Mouse (Mus musculus): Measurements from ENCODE around the gene Ikbke. TPM values are rescaled to one million over a fixed set of nuclear protein-coding genes. Genes with fewer than 3 reads are reported as not detected.
"Not testable (repeated sequence)": the region's sequence is repeated elsewhere in the genome, so short reads cannot be mapped to it uniquely, and the experiment has no call there.

Gene Ikbke
- 1.0 and 1.5 TPM in 2 replicates for polyA plus RNA-seq (2014; fragmentation: Nextera tagmentation; extraction: Ambion mirVana)

GRCm38 (mm10) chr1:131279456-131279776, at the start of gene Ikbke:
Gene Ikbke (minus strand): TSS chr1:131279606.
- DNase-seq (ENCODE audit: low spot score) (no peak), ATAC-seq (ENCODE audit: insufficient number of reproducible peaks, low FRiP score, low TSS enrichment, low read depth) (no peak)
- 46% methylated on average over 4 of the region's 4 CpGs for WGBS
- H3K9ac ChIP-seq (ENCODE audit: low read length) = peak within 1 kb of the TSS; percentile 17
- no peaks in the 10 kb centered on the region for H3K36me3 ChIP-seq (ENCODE audit: control insufficient read depth, insufficient read depth, low read length)
- peak within 1 kb of the TSS; percentile 26 for H3K4me2 ChIP-seq (ENCODE audit: low read depth, severe bottlenecking)
- H3K4me1 ChIP-seq (ENCODE audit: control insufficient read depth, insufficient read depth, low read length) = peaks cover 6% of the 10 kb centered on the region
- H3K27me3 ChIP-seq (ENCODE audit: control insufficient read depth, insufficient read depth, low read length) = no peaks in the 10 kb centered on the region
- H3K27ac ChIP-seq (replicated peaks; ENCODE audit: low read depth, low read length) = no peak within 1 kb of the TSS
- H3K4me3 ChIP-seq (ENCODE audit: low read depth, low read length) = no peak within 1 kb of the TSS
- no peaks in the 10 kb centered on the region for H3K9me3 ChIP-seq (ENCODE audit: control insufficient read depth, low read length)

GRCm38 (mm10) chr1:131329093-131329492, 49.7 kb upstream of the Ikbke start:
- H3K36me3 ChIP-seq (ENCODE audit: control insufficient read depth, insufficient read depth, low read length); H3K4me1 ChIP-seq (ENCODE audit: control insufficient read depth, insufficient read depth, low read length); ATAC-seq (ENCODE audit: insufficient number of reproducible peaks, low FRiP score, low TSS enrichment, low read depth); H3K4me3 ChIP-seq (ENCODE audit: low read depth, low read length); H3K27ac ChIP-seq (replicated peaks; ENCODE audit: low read depth, low read length); H3K9me3 ChIP-seq (ENCODE audit: control insufficient read depth, low read length); H3K9ac ChIP-seq (ENCODE audit: low read length); H3K4me2 ChIP-seq (ENCODE audit: low read depth, severe bottlenecking); H3K27me3 ChIP-seq (ENCODE audit: control insufficient read depth, insufficient read depth, low read length); DNase-seq (ENCODE audit: low spot score): not testable (repeated sequence)
- WGBS = 100% methylated on average over 1 of the region's 1 CpGs

DNA sequence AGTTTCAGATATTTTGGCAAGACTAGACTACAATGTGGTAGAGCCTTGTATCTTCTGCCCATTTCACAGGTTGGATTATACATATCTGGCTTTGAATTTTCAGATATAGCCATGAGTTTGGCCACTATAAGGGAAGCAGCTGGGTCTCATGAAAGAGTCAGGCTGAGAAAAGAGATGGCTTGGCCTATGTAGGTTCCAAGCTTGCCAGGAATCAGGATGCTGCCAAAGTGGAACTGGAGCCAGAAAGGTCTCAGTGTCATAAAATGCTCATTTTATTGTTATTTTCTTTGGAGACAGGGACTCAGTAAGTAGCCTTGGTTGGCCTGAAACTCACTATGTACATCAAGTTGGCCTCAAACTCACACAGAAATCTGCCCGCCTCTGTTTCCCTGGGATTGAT, 47.8 kb upstream of the Ikbke start:
- H3K4me3 ChIP-seq (ENCODE audit: low read depth, low read length) = no peak overlapping the region
- H3K9me3 ChIP-seq (ENCODE audit: control insufficient read depth, low read length) = no peaks in the 10 kb centered on the region
- H3K36me3 ChIP-seq (ENCODE audit: control insufficient read depth, insufficient read depth, low read length) = no peaks in the 10 kb centered on the region; the same call in 1 of the 2 replicates
- no peaks in the 10 kb centered on the region for H3K27me3 ChIP-seq (ENCODE audit: control insufficient read depth, insufficient read depth, low read length)
- no peak overlapping the region for H3K27ac ChIP-seq (replicated peaks; ENCODE audit: low read depth, low read length)
- H3K4me2 ChIP-seq (ENCODE audit: low read depth, severe bottlenecking) = no peak overlapping the region
- no peaks in the 10 kb centered on the region for H3K4me1 ChIP-seq (ENCODE audit: control insufficient read depth, insufficient read depth, low read length)
- no peak for DNase-seq (ENCODE audit: low spot score)
- ATAC-seq (ENCODE audit: insufficient number of reproducible peaks, low FRiP score, low TSS enrichment, low read depth) = no peak
- 92% methylated on average over 1 of the region's 1 CpGs for WGBS
- no peak overlapping the region for H3K9ac ChIP-seq (ENCODE audit: low read length)

DNA sequence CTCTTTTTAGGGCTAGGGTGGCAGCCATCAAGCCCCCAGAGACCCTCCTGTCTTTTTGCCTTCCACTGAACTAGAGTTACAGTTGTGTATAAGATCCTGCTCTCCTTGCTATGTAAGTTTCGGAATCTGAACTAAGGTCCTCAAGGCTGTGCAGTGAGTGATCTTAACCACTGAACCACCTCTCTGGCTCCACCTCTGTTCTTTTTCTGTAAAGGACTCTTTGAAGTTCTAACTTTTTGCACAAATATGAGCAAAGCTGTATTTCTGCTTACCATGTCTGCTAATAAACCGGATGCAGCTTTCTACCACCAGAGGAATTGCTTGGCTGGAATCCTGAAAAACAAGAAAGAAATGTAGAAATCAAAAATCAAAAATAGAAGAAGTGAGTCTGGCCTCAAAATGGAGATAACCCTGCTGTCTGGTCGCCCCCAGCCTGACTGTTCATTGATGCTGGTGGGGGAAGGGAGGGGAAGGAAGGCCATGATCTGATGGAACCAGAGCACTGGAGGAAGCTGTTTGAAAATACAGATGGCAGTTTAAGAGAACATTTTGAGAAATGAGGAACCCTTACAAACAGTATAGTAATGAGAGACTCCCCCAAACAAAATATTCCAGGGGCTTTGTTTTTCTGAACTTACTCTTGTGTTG, 45.5 kb upstream of the Ikbke start:
- DNase-seq (ENCODE audit: low spot score) (no peak), ATAC-seq (ENCODE audit: insufficient number of reproducible peaks, low FRiP score, low TSS enrichment, low read depth) (no peak)
- Histone ChIP-seq H3K4me2 (ENCODE audit: low read depth, severe bottlenecking) (no peak overlapping the region), H3K27me3 (ENCODE audit: control insufficient read depth, insufficient read depth, low read length) (no peaks in the 10 kb centered on the region), H3K4me1 (ENCODE audit: control insufficient read depth, insufficient read depth, low read length) (no peaks in the 10 kb centered on the region), H3K4me3 (ENCODE audit: low read depth, low read length) (no peak overlapping the region), H3K36me3 (ENCODE audit: control insufficient read depth, insufficient read depth, low read length) (no peaks in the 10 kb centered on the region; the same call in 1 of the 2 replicates), H3K9me3 (ENCODE audit: control insufficient read depth, low read length) (no peaks in the 10 kb centered on the region), H3K27ac (replicated peaks; ENCODE audit: low read depth, low read length) (no peak overlapping the region), H3K9ac (ENCODE audit: low read length) (no peak overlapping the region)
- WGBS = 87% methylated on average over 3 of the region's 3 CpGs

- H3K9ac ChIP-seq (ENCODE audit: low read length) = no peak overlapping the region
- H3K4me2 ChIP-seq (ENCODE audit: low read depth, severe bottlenecking) = no peak overlapping the region
- ATAC-seq (ENCODE audit: insufficient number of reproducible peaks, low FRiP score, low TSS enrichment, low read depth) (no peak), DNase-seq (ENCODE audit: low spot score) (no peak)
- H3K27ac ChIP-seq (replicated peaks; ENCODE audit: low read depth, low read length) = no peak overlapping the region
- H3K4me3 ChIP-seq (ENCODE audit: low read depth, low read length) = no peak overlapping the region
- H3K4me1 ChIP-seq (ENCODE audit: control insufficient read depth, insufficient read depth, low read length) = no peaks in the 10 kb centered on the region
- H3K27me3 ChIP-seq (ENCODE audit: control insufficient read depth, insufficient read depth, low read length) = no peaks in the 10 kb centered on the region
- 92% methylated on average over 3 of the region's 3 CpGs for WGBS
- no peaks in the 10 kb centered on the region for H3K36me3 ChIP-seq (ENCODE audit: control insufficient read depth, insufficient read depth, low read length)
- H3K9me3 ChIP-seq (ENCODE audit: control insufficient read depth, low read length) = no peaks in the 10 kb centered on the region
Measured at GRCm38 (mm10) chr1:131319598-131320330, 40.4 kb upstream of the Ikbke start.

DNA sequence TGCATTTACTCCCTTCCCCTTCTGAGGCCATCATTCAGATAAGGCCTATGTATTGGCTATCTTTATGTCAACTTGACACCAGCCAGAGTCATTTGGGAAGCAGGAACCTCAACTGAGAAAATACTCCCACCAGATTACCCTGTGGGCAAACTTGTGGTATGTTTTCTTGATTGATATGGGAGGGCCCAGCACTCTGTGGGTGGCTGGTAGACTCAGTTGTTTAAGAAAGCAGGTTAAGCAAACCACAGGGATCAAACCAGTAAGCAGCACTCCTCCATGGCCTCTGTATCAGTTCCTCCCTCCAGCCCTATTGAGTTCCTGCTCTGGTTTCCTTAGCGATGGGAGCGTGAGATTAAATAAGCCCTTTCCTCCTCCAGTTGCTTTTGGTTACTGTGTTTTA, 39.0 kb upstream of the Ikbke start:
- no peaks in the 10 kb centered on the region; the same call in 1 of the 2 replicates for H3K36me3 ChIP-seq (ENCODE audit: control insufficient read depth, insufficient read depth, low read length)
- WGBS = 90% methylated on average over 2 of the region's 2 CpGs
- H3K4me1 ChIP-seq (ENCODE audit: control insufficient read depth, insufficient read depth, low read length) = no peaks in the 10 kb centered on the region
- H3K4me3 ChIP-seq (ENCODE audit: low read depth, low read length) = no peak overlapping the region
- H3K27ac ChIP-seq (replicated peaks; ENCODE audit: low read depth, low read length) = no peak overlapping the region
- no peaks in the 10 kb centered on the region for H3K27me3 ChIP-seq (ENCODE audit: control insufficient read depth, insufficient read depth, low read length)
- no peak overlapping the region for H3K9ac ChIP-seq (ENCODE audit: low read length)
- DNase-seq (ENCODE audit: low spot score) (no peak), ATAC-seq (ENCODE audit: insufficient number of reproducible peaks, low FRiP score, low TSS enrichment, low read depth) (no peak)
- H3K4me2 ChIP-seq (ENCODE audit: low read depth, severe bottlenecking) = no peak overlapping the region
- no peaks in the 10 kb centered on the region for H3K9me3 ChIP-seq (ENCODE audit: control insufficient read depth, low read length)

GRCm38 (mm10) chr1:131317625-131318024, 38.2 kb upstream of the Ikbke start:
- no peak overlapping the region for H3K4me3 ChIP-seq (ENCODE audit: low read depth, low read length)
- no peaks in the 10 kb centered on the region for H3K27me3 ChIP-seq (ENCODE audit: control insufficient read depth, insufficient read depth, low read length)
- no peak overlapping the region for H3K9ac ChIP-seq (ENCODE audit: low read length)
- no peak overlapping the region for H3K4me2 ChIP-seq (ENCODE audit: low read depth, severe bottlenecking)
- DNase-seq (ENCODE audit: low spot score) (no peak), ATAC-seq (ENCODE audit: insufficient number of reproducible peaks, low FRiP score, low TSS enrichment, low read depth) (no peak)
- no peaks in the 10 kb centered on the region; the same call in 1 of the 2 replicates for H3K36me3 ChIP-seq (ENCODE audit: control insufficient read depth, insufficient read depth, low read length)
- H3K4me1 ChIP-seq (ENCODE audit: control insufficient read depth, insufficient read depth, low read length) = no peaks in the 10 kb centered on the region
- no peak overlapping the region for H3K27ac ChIP-seq (replicated peaks; ENCODE audit: low read depth, low read length)
- H3K9me3 ChIP-seq (ENCODE audit: control insufficient read depth, low read length) = no peaks in the 10 kb centered on the region
- WGBS = 90% methylated on average over 5 of the region's 5 CpGs

DNA sequence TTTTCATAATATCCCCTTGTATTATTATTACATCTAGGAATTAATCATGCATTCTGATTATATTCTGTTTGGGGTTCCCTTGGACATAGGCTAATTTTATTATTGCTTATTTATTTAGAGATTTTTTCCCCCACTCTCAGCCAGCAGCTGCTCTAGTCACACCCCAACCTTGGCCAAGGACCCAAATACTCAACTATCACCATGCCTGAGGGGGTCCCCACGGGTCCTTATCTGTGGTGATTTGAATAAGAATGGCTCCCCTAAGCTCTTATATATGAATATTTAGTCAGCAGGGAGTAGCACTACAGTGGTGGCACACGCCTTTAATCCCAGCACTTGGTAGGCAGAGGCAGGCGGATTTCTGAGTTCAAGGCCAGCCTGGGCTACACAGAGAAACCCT, 31.9 kb upstream of the Ikbke start:
- DNase-seq (ENCODE audit: low spot score) (no peak), ATAC-seq (ENCODE audit: insufficient number of reproducible peaks, low FRiP score, low TSS enrichment, low read depth) (no peak)
- Histone ChIP-seq H3K9me3 (ENCODE audit: control insufficient read depth, low read length) (no peaks in the 10 kb centered on the region), H3K36me3 (ENCODE audit: control insufficient read depth, insufficient read depth, low read length) (peaks cover 2% of the 10 kb centered on the region; the same call in 1 of the 2 replicates), H3K4me2 (ENCODE audit: low read depth, severe bottlenecking) (no peak overlapping the region), H3K27me3 (ENCODE audit: control insufficient read depth, insufficient read depth, low read length) (no peaks in the 10 kb centered on the region), H3K4me3 (ENCODE audit: low read depth, low read length) (no peak overlapping the region), H3K4me1 (ENCODE audit: control insufficient read depth, insufficient read depth, low read length) (no peaks in the 10 kb centered on the region), H3K9ac (ENCODE audit: low read length) (no peak overlapping the region), H3K27ac (replicated peaks; ENCODE audit: low read depth, low read length) (no peak overlapping the region)
- 93% methylated on average over 3 of the region's 3 CpGs for WGBS
